Mouse (Mus musculus): ENCODE data around the gene Klc1. TPM values are rescaled to one million over a fixed set of nuclear protein-coding genes. Genes with fewer than 3 reads are reported as not detected.
A peak's percentile ranks its signal among the peaks of the same experiment; 100 is the strongest.

Klc1 gene
- polyA plus RNA-seq, 1 experiment = 66.3 TPM

GRCm38 (mm10) chr12:111755231-111755630 is 3.4 kb upstream of the Klc1 start:
- no peaks in the 10 kb centered on the region for H3K27me3 ChIP-seq (replicated peaks)
- peak overlapping the region; percentile 34 for H3K4me3 ChIP-seq (replicated peaks)
- H3K36me3 ChIP-seq (replicated peaks; ENCODE audit: low read length) = peaks cover 9% of the 10 kb centered on the region
- peaks cover 65% of the 10 kb centered on the region for H3K4me1 ChIP-seq
- peaks cover 5% of the 10 kb centered on the region for H3K9me3 ChIP-seq
- TF ChIP-seq FLI1 (IDR thresholded peaks at IDR 0.05; ENCODE audit: low read length) = no peak

- TF ChIP-seq GATA1 (IDR thresholded peaks at IDR 0.05; ENCODE audit: borderline replicate concordance, low read length) = no peak
- peaks cover 75% of the 10 kb centered on the region for H3K4me1 ChIP-seq
Measured at GRCm38 (mm10) chr12:111756082-111756697, 2.5 kb upstream of the Klc1 start.

GRCm38 (mm10) chr12:111756698-111757082 is 2.0 kb upstream of the Klc1 start:
- peaks cover 80% of the 10 kb centered on the region for H3K4me1 ChIP-seq
- no peak for TF ChIP-seq GATA1 (IDR thresholded peaks at IDR 0.05; ENCODE audit: borderline replicate concordance, low read length)
- no peak for TF ChIP-seq FLI1 (IDR thresholded peaks at IDR 0.05; ENCODE audit: low read length)

More at GRCm38 (mm10) chr12:111756082-111756697, 2.5 kb upstream of the Klc1 start:
- Histone ChIP-seq H3K4me3 (replicated peaks) (peak overlapping the region; percentile 73), H3K9me3 (peaks cover 5% of the 10 kb centered on the region), H3K36me3 (replicated peaks; ENCODE audit: low read length) (peaks cover 5% of the 10 kb centered on the region), H3K27me3 (replicated peaks) (no peaks in the 10 kb centered on the region)

GRCm38 (mm10) chr12:111757561-111758325 is 906 bp upstream of the Klc1 start:
- H3K36me3 ChIP-seq (replicated peaks; ENCODE audit: low read length) = peaks cover 6% of the 10 kb centered on the region
- H3K27me3 ChIP-seq (replicated peaks) = no peaks in the 10 kb centered on the region
- peak overlapping the region; percentile 99 for H3K4me3 ChIP-seq (replicated peaks)
- no peaks in the 10 kb centered on the region for H3K9me3 ChIP-seq
- TF ChIP-seq FLI1 (IDR thresholded peaks at IDR 0.05; ENCODE audit: low read length) (no peak), GATA1 (IDR thresholded peaks at IDR 0.05; ENCODE audit: borderline replicate concordance, low read length) (no peak)
- H3K4me1 ChIP-seq = peaks cover 87% of the 10 kb centered on the region

More at GRCm38 (mm10) chr12:111756698-111757082, 2.0 kb upstream of the Klc1 start:
- peaks cover 3% of the 10 kb centered on the region for H3K9me3 ChIP-seq
- H3K27me3 ChIP-seq (replicated peaks) = no peaks in the 10 kb centered on the region
- peaks cover 2% of the 10 kb centered on the region for H3K36me3 ChIP-seq (replicated peaks; ENCODE audit: low read length)
- no peak overlapping the region for H3K4me3 ChIP-seq (replicated peaks)

- Histone ChIP-seq H3K4me3 (replicated peaks) (peak overlapping the region; percentile 99), H3K36me3 (replicated peaks; ENCODE audit: low read length) (peaks cover 20% of the 10 kb centered on the region), H3K9me3 (no peaks in the 10 kb centered on the region), H3K4me1 (peaks cover 93% of the 10 kb centered on the region), H3K27me3 (replicated peaks) (no peaks in the 10 kb centered on the region)
- TF ChIP-seq FLI1 (IDR thresholded peaks at IDR 0.05; ENCODE audit: low read length) = no peak
- no peak for TF ChIP-seq GATA1 (IDR thresholded peaks at IDR 0.05; ENCODE audit: borderline replicate concordance, low read length)
Measured at GRCm38 (mm10) chr12:111759176-111760061, 770 bp downstream of the Klc1 start.

GRCm38 (mm10) chr12:111760306-111760908 is 1.8 kb downstream of the Klc1 start:
- no peaks in the 10 kb centered on the region for H3K9me3 ChIP-seq
- TF ChIP-seq FLI1 (IDR thresholded peaks at IDR 0.05; ENCODE audit: low read length) (no peak), GATA1 (IDR thresholded peaks at IDR 0.05; ENCODE audit: borderline replicate concordance, low read length) (no peak)
- peaks cover 22% of the 10 kb centered on the region for H3K36me3 ChIP-seq (replicated peaks; ENCODE audit: low read length)
- H3K4me1 ChIP-seq = peaks cover 83% of the 10 kb centered on the region
- H3K4me3 ChIP-seq (replicated peaks) = peak overlapping the region; percentile 99
- H3K27me3 ChIP-seq (replicated peaks) = no peaks in the 10 kb centered on the region

- Histone ChIP-seq H3K4me1 (peaks cover 83% of the 10 kb centered on the region), H3K9me3 (no peaks in the 10 kb centered on the region), H3K36me3 (replicated peaks; ENCODE audit: low read length) (peaks cover 37% of the 10 kb centered on the region), H3K4me3 (replicated peaks) (peak overlapping the region; percentile 57), H3K27me3 (replicated peaks) (no peaks in the 10 kb centered on the region)
- TF ChIP-seq GATA1 (IDR thresholded peaks at IDR 0.05; ENCODE audit: borderline replicate concordance, low read length) = no peak
- no peak for TF ChIP-seq FLI1 (IDR thresholded peaks at IDR 0.05; ENCODE audit: low read length)
Measured at GRCm38 (mm10) chr12:111762620-111763280, 4.1 kb downstream of the Klc1 start.

- no peak for TF ChIP-seq FLI1 (IDR thresholded peaks at IDR 0.05; ENCODE audit: low read length)
- no peaks in the 10 kb centered on the region for H3K9me3 ChIP-seq
- H3K4me1 ChIP-seq = peaks cover 72% of the 10 kb centered on the region
- no peak overlapping the region for H3K4me3 ChIP-seq (replicated peaks)
- no peaks in the 10 kb centered on the region for H3K27me3 ChIP-seq (replicated peaks)
- peaks cover 62% of the 10 kb centered on the region for H3K36me3 ChIP-seq (replicated peaks; ENCODE audit: low read length)
Measured at GRCm38 (mm10) chr12:111766313-111767236, 7.9 kb downstream of the Klc1 start.
